Mouse (Mus musculus) CH12.LX (cell line): ENCODE results near the gene Stxbp2. TPM values are rescaled to one million over a fixed set of nuclear protein-coding genes. Genes with fewer than 3 reads are reported as not detected.
A peak's percentile ranks its signal among the peaks of the same experiment; 100 is the strongest.

ENCODE experiments used
- DNase-seq: peaks from one replicate; pipeline ENCODE4 v3.0.0-alpha.2; 2013; ENCODE audit errors: extremely low read depth
- H3K27ac ChIP-seq: 2 replicates; pipeline ENCODE4 v1.5.1; 2012; ENCODE audit warnings: low read depth, mild to moderate bottlenecking, control low read depth, moderate library complexity; ENCODE audit not compliant: insufficient read depth
- H3K27me3 ChIP-seq: replicated peaks from 2 replicates; pipeline ENCODE3; 2012; ENCODE audit warnings: inconsistent platforms
- H3K36me3 ChIP-seq, 2 experiments: replicated peaks in 1 of 2; 2 replicates each; pipeline versions ENCODE3 to v1.6.1; 2012; ENCODE audit warnings: inconsistent platforms in 1 of 2, low read length in 1 of 2, mild to moderate bottlenecking in 1 of 2, mixed read lengths in 1 of 2, moderate library complexity in 1 of 2; ENCODE audit not compliant: control insufficient read depth in 1 of 2, insufficient read depth in 1 of 2
- H3K4me1 ChIP-seq, 2 experiments: 2 replicates each; pipeline ENCODE4 v1.6.1; 2012; ENCODE audit warnings: inconsistent platforms in 1 of 2, moderate library complexity in 1 of 2; ENCODE audit not compliant: insufficient read depth in 2 of 2, control insufficient read depth in 1 of 2
- H3K4me2 ChIP-seq: 2 replicates; pipeline ENCODE4 v1.6.1; 2012; ENCODE audit warnings: low read depth, mild to moderate bottlenecking, control low read depth; ENCODE audit not compliant: poor library complexity, insufficient read depth, severe bottlenecking
- H3K4me3 ChIP-seq, 3 experiments: fragments of 150-350 bp in 1 of 3; sonication (generic) in 1 of 3; replicated peaks in 1 of 3; 2 replicates each; pipeline versions ENCODE3 to v1.5.1; 2011 to 2012; ENCODE audit warnings: low read depth in 2 of 3, low read length in 2 of 3, mild to moderate bottlenecking in 2 of 3, moderate library complexity in 2 of 3, control low read depth in 1 of 3, improper control_type of control experiment in 1 of 3, inconsistent platforms in 1 of 3, mixed read lengths in 1 of 3; ENCODE audit not compliant: poor library complexity in 1 of 3
- H3K79me2 ChIP-seq: replicated peaks from 2 replicates; pipeline ENCODE4 v1.6.1; 2012; ENCODE audit warnings: mild to moderate bottlenecking, moderate library complexity; ENCODE audit not compliant: control insufficient read depth, poor library complexity, insufficient read depth, severe bottlenecking; ENCODE audit errors: extremely low read depth
- H3K9ac ChIP-seq: 2 replicates; pipeline ENCODE4 v1.6.1; 2012; ENCODE audit warnings: low read depth, mild to moderate bottlenecking, control low read depth, moderate library complexity; ENCODE audit not compliant: insufficient read depth
- H3K9me3 ChIP-seq: replicated peaks from 2 replicates; pipeline ENCODE3; 2012; ENCODE audit warnings: low read length, inconsistent platforms, mixed read lengths
- BHLHE40 ChIP-seq: IDR thresholded peaks from 2 replicates; pipeline ENCODE4 v1.6.1; 2011; ENCODE audit warnings: mild to moderate bottlenecking, low read depth, low read length, improper control_type of control experiment
- CHD1 ChIP-seq: IDR thresholded peaks from 2 replicates; pipeline ENCODE4 v1.6.1; 2012; ENCODE audit warnings: low read depth, low read length, improper control_type of control experiment, inconsistent platforms
- CHD2 ChIP-seq: IDR thresholded peaks from 2 replicates; pipeline ENCODE4 v1.6.1; 2011; ENCODE audit warnings: low read length, improper control_type of control experiment
- CTCF ChIP-seq, 2 experiments: IDR thresholded peaks in 1 of 2; conservative IDR thresholded peaks in 1 of 2; 2 replicates each; pipeline ENCODE4 v1.5.1; 2011 to 2012; ENCODE audit warnings: low read depth in 2 of 2, low read length in 2 of 2, improper control_type of control experiment in 1 of 2, inconsistent platforms in 1 of 2, mild to moderate bottlenecking in 1 of 2, moderate library complexity in 1 of 2
- E2F4 ChIP-seq: IDR thresholded peaks from 2 replicates; pipeline ENCODE4 v1.6.1; 2011; ENCODE audit warnings: low read depth, low read length, improper control_type of control experiment; ENCODE audit not compliant: insufficient replicate concordance
- ELF1 ChIP-seq: IDR thresholded peaks from 2 replicates; pipeline ENCODE4 v1.6.1; 2014; ENCODE audit warnings: low read depth, mild to moderate bottlenecking, inconsistent platforms, low read length, improper control_type of control experiment
- EP300 ChIP-seq: IDR thresholded peaks from 2 replicates; pipeline ENCODE4 v1.6.1; 2011; ENCODE audit warnings: low read length, improper control_type of control experiment
- ETS1 ChIP-seq: conservative IDR thresholded peaks from 2 replicates; pipeline ENCODE4 v1.6.1; 2012; ENCODE audit warnings: low read depth, mild to moderate bottlenecking, inconsistent platforms, low read length, improper control_type of control experiment, moderate library complexity
- GABPA ChIP-seq: IDR thresholded peaks from 2 replicates; pipeline ENCODE4 v1.6.1; 2012; ENCODE audit warnings: low read depth, low read length, improper control_type of control experiment, inconsistent platforms; ENCODE audit not compliant: insufficient replicate concordance
- HCFC1 ChIP-seq: IDR thresholded peaks from 2 replicates; pipeline ENCODE4 v1.6.1; 2012; ENCODE audit warnings: low read depth, mild to moderate bottlenecking, inconsistent platforms, low read length, improper control_type of control experiment
- IRF4 ChIP-seq: IDR thresholded peaks from 2 replicates; pipeline ENCODE4 v1.6.1; 2014; ENCODE audit warnings: low read depth, mild to moderate bottlenecking, inconsistent platforms, low read length, improper control_type of control experiment
- JUN ChIP-seq: IDR thresholded peaks from 2 replicates; pipeline ENCODE4 v1.6.1; 2011; ENCODE audit warnings: low read depth, mild to moderate bottlenecking, low read length, improper control_type of control experiment, moderate library complexity; ENCODE audit not compliant: insufficient read depth
- JUND ChIP-seq: conservative IDR thresholded peaks from 2 replicates; pipeline ENCODE4 v1.6.1; 2011; ENCODE audit warnings: low read depth, low read length, improper control_type of control experiment
- KAT2A ChIP-seq: IDR thresholded peaks from 2 replicates; pipeline ENCODE4 v1.6.1; 2012; ENCODE audit warnings: low read length, improper control_type of control experiment, inconsistent platforms; ENCODE audit not compliant: insufficient replicate concordance
- MAFK ChIP-seq: IDR thresholded peaks from 2 replicates; pipeline ENCODE4 v1.6.1; 2011; ENCODE audit warnings: low read length, improper control_type of control experiment; ENCODE audit not compliant: insufficient replicate concordance
- MAX ChIP-seq: IDR thresholded peaks from 2 replicates; pipeline ENCODE4 v1.6.1; 2011; ENCODE audit warnings: low read length, improper control_type of control experiment
- MAZ ChIP-seq: IDR thresholded peaks from 2 replicates; pipeline ENCODE4 v1.6.1; 2012; ENCODE audit warnings: low read depth, mild to moderate bottlenecking, inconsistent platforms, low read length, improper control_type of control experiment, moderate library complexity
- MEF2A ChIP-seq: IDR thresholded peaks from 2 replicates; pipeline ENCODE4 v1.6.1; 2014; ENCODE audit warnings: low read depth, mild to moderate bottlenecking, inconsistent platforms, low read length, improper control_type of control experiment, borderline replicate concordance
- MXI1 ChIP-seq: IDR thresholded peaks from 2 replicates; pipeline ENCODE4 v1.6.1; 2011; ENCODE audit warnings: mild to moderate bottlenecking, low read depth, low read length, improper control_type of control experiment
- MYC ChIP-seq: IDR thresholded peaks from 2 replicates; pipeline ENCODE4 v1.6.1; 2011; ENCODE audit warnings: low read depth, mild to moderate bottlenecking, improper control_type of control experiment, low read length
- NELFE ChIP-seq: IDR thresholded peaks from 2 replicates; pipeline ENCODE4 v1.6.1; 2011; ENCODE audit warnings: low read depth, low read length, improper control_type of control experiment
- NRF1 ChIP-seq: IDR thresholded peaks from 2 replicates; pipeline ENCODE4 v1.6.1; 2014; ENCODE audit warnings: low read depth, mild to moderate bottlenecking, inconsistent platforms, low read length, improper control_type of control experiment, moderate library complexity
- PAX5 ChIP-seq: IDR thresholded peaks from 2 replicates; pipeline ENCODE4 v1.6.1; 2012; ENCODE audit warnings: low read length, inconsistent platforms, mixed read lengths
- POLR2A ChIP-seq: IDR thresholded peaks from 2 replicates; pipeline ENCODE4 v1.6.1; 2011; ENCODE audit warnings: low read depth, mild to moderate bottlenecking, improper control_type of control experiment, low read length
- POLR2AphosphoS2 ChIP-seq: IDR thresholded peaks from 2 replicates; pipeline ENCODE4 v1.6.1; 2011; ENCODE audit warnings: low read depth, low read length, improper control_type of control experiment
- RAD21 ChIP-seq: IDR thresholded peaks from 2 replicates; pipeline ENCODE4 v1.6.1; 2011; ENCODE audit warnings: low read depth, mild to moderate bottlenecking, low read length, improper control_type of control experiment, moderate library complexity
- RCOR1 ChIP-seq: conservative IDR thresholded peaks from 2 replicates; pipeline ENCODE4 v1.6.1; 2012; ENCODE audit warnings: low read depth, mild to moderate bottlenecking, inconsistent platforms, low read length, improper control_type of control experiment
- SIN3A ChIP-seq: IDR thresholded peaks from 2 replicates; pipeline ENCODE4 v1.6.1; 2012; ENCODE audit warnings: low read length, improper control_type of control experiment, inconsistent platforms
- SMC3 ChIP-seq: IDR thresholded peaks from 2 replicates; pipeline ENCODE4 v1.6.1; 2011; ENCODE audit warnings: low read depth, low read length, improper control_type of control experiment
- TBP ChIP-seq: conservative IDR thresholded peaks from 2 replicates; pipeline ENCODE4 v1.6.1; 2011; ENCODE audit warnings: low read depth, low read length, improper control_type of control experiment
- UBTF ChIP-seq: IDR thresholded peaks from 2 replicates; pipeline ENCODE4 v1.6.1; 2012; ENCODE audit warnings: low read depth, mild to moderate bottlenecking, inconsistent platforms, low read length, improper control_type of control experiment, moderate library complexity
- USF1 ChIP-seq: IDR thresholded peaks from 2 replicates; pipeline ENCODE4 v1.6.1; 2014; ENCODE audit warnings: low read depth, mild to moderate bottlenecking, inconsistent platforms, low read length, improper control_type of control experiment
- USF2 ChIP-seq: conservative IDR thresholded peaks from 2 replicates; pipeline ENCODE4 v1.6.1; 2011; ENCODE audit warnings: low read depth, low read length, improper control_type of control experiment
- ZC3H11A ChIP-seq: IDR thresholded peaks from 2 replicates; pipeline ENCODE4 v1.6.1; 2012; ENCODE audit warnings: low read depth, mild to moderate bottlenecking, inconsistent platforms, low read length, improper control_type of control experiment
- ZKSCAN1 ChIP-seq: IDR thresholded peaks from 2 replicates; pipeline ENCODE4 v1.6.1; 2012; ENCODE audit warnings: low read depth, inconsistent platforms, low read length, improper control_type of control experiment, borderline replicate concordance
- ZMIZ1 ChIP-seq: IDR thresholded peaks from 2 replicates; pipeline ENCODE4 v1.6.1; 2012; ENCODE audit warnings: low read depth, mild to moderate bottlenecking, inconsistent platforms, low read length, improper control_type of control experiment
- ZNF384 ChIP-seq: IDR thresholded peaks from 2 replicates; pipeline ENCODE4 v1.6.1; 2012; ENCODE audit warnings: low read depth, low read length, improper control_type of control experiment, inconsistent platforms
- dilution Hi-C: fragments of 300-500 bp; cut with MboI; formaldehyde crosslinking; loops from 2 replicates; pipeline ENCODE4 v1.14.3; 2020; ENCODE audit warnings: low sequenced_read_pairs; ENCODE audit not compliant: extremely low pct_unique_long_range_greater_than_20kb, extremely low pct_ligation_motif_present
- in situ Hi-C: fragments of 300-500 bp; cut with MboI; formaldehyde crosslinking; loops from 3 replicates; pipeline ENCODE4 v1.14.3; 2019; ENCODE audit warnings: low sequenced_read_pairs, low pct_ligation_motif_present, low pct_unique_long_range_greater_than_20kb, mixed read lengths
- polyA plus RNA-seq: library from polyadenylated mRNA; unstranded; fragments of >175 nt; gene quantifications from 2 replicates; pipeline ENCODE4 v1.2.1, GENCODE M21; 2012; ENCODE audit warnings: low read depth; ENCODE audit not compliant: insufficient read length
- total RNA-seq, 2 experiments: library from RNA; depleted of rRNA; stranded (reverse); fragments of 300-350 nt in 1 of 2; fragments of >200 nt in 1 of 2; gene quantifications; 2 replicates each; pipeline ENCODE4 v1.2.3; 2012 to 2014

Gene Stxbp2
- total and polyA plus RNA-seq, 3 experiments: 60.9 to 136 (median 123) TPM

DNA sequence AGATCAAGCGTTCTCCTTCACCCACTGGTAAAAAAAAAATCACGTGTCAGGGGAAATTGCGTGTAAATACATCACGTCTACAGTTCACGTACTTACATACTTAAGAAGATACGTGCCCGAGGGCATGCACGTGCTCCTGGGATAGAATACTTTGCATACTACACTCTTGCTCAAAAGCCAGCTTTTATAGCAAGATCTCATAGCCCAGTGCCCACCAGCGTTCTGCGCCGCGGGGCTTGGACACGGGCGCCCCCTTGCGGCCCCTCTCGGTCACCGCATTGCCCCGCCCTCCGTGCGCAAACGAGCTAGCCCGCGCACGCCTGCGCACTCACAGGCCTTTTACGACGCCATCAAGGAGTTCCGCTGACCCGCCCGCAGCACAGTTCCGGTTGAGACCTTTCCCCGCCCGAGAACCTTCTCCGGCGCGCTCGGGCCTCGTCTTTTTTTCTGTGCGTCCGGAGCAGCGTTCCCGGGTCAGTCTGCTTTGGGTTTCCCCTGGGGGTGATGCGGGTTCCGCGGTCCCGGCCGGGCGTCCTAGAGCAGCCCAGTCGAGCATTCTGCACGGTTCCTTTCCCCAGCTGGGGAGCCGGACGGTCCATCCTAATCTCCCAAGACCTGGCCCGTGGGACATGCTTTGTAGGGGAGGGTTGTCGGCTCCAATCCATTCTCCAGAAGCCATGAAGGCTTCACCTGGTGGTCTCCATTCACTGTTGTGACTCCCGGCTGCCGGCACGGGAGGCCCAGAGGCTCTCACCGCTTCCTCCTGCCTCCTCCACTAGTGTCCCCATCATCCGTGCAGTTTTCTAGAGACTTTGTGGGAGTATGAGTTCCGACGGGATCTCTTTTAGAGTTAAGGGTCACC lies 45.6 kb downstream of the Stxbp2 start, which contains the start of gene Trappc5:
Trappc5 (plus strand) TSS at position 169 of the 862 bp plus-strand sequence.
- Histone ChIP-seq H3K27me3 (peaks cover 25% of the 10 kb centered on the region), H3K79me2 (peaks cover 21% of the 10 kb centered on the region; the same call in 1 of the 2 replicates), H3K27ac (peak within 1 kb of the TSS; percentile 52; the same call in 1 of the 2 replicates), H3K9me3 (no peaks in the 10 kb centered on the region), H3K4me2 (peak within 1 kb of the TSS; percentile 85), H3K4me1 (peaks cover 0 to 42% of the 10 kb centered on the region in 2 experiments; a peak in 2 of 4 replicates), H3K9ac (peak within 1 kb of the TSS; percentile 99), H3K36me3 (peaks cover 19 to 31% of the 10 kb centered on the region in 2 experiments), H3K4me3 (peak within 1 kb of the TSS; percentile 70 to 97 (median 95))
- peak; percentile 91 for DNase-seq
- dilution Hi-C loops (no loop called here), in situ Hi-C loops (loop anchor here (10.0 kb wide), 2 partner anchors 212 to 322 kb away; partner anchors contain the start of genes A430078G23Rik and Pex11g)
- TF ChIP-seq RAD21: peak; percentile 79
- peak; percentile 76 for TF ChIP-seq NELFE
- no peak for TF ChIP-seq CHD2
- TF ChIP-seq MXI1: 0 out of 2 replicates have a peak, but pooled peaks have one; percentile 11
- TF ChIP-seq GABPA: no peak
- TF ChIP-seq USF1: peak; percentile 23; the same call in 1 of the 2 replicates
- no peak for TF ChIP-seq MAFK
- no peak for TF ChIP-seq E2F4
- TF ChIP-seq KAT2A: peak; percentile 77; the same call in 1 of the 2 replicates
- TF ChIP-seq EP300: no peak
- TF ChIP-seq POLR2A: peak; percentile 86
- peak; percentile 88 for TF ChIP-seq MAX
- TF ChIP-seq MEF2A: peak; percentile 37; the same call in 1 of the 2 replicates
- TF ChIP-seq ZNF384: peak; percentile 51; the same call in 1 of the 2 replicates
- TF ChIP-seq JUND: no peak
- TF ChIP-seq TBP: 0 out of 2 replicates have a peak, but pooled peaks have one; percentile 34
- TF ChIP-seq ETS1: no peak
- peak; percentile 84 for TF ChIP-seq HCFC1
- no peak for TF ChIP-seq PAX5
- TF ChIP-seq ZKSCAN1: no peak
- no peak for TF ChIP-seq UBTF
- peak; percentile 93 for TF ChIP-seq MAZ
- peak; percentile 27; the same call in 1 of the 2 replicates for TF ChIP-seq IRF4
- TF ChIP-seq RCOR1: no peak; the same call in 1 of the 2 replicates
- no peak for TF ChIP-seq USF2
- peak; percentile 64 for TF ChIP-seq SMC3
- 0 out of 2 replicates have a peak, but pooled peaks have one; percentile 47 for TF ChIP-seq POLR2AphosphoS2
- TF ChIP-seq NRF1: peak; percentile 96
- TF ChIP-seq ZC3H11A: no peak
- TF ChIP-seq ZMIZ1: no peak; the same call in 1 of the 2 replicates
- TF ChIP-seq MYC: peak; percentile 79
- TF ChIP-seq CTCF (conservative IDR thresholded peaks at IDR 0.05 in 1 of 2, IDR thresholded peaks at IDR 0.05 in 1 of 2; ENCODE audit: low read depth in 2 of 2, low read length in 2 of 2): peak; percentile 37 to 92
- no peak for TF ChIP-seq SIN3A
- peak; percentile 94 for TF ChIP-seq BHLHE40
- no peak for TF ChIP-seq CHD1
- no peak for TF ChIP-seq JUN
- peak; percentile 90 for TF ChIP-seq ELF1
